Mouse (Mus musculus) granulocyte monocyte progenitor cell, adult 5-6 weeks (primary cell): ENCODE data around the gene Fam114a1. TPM values are rescaled to one million over a fixed set of nuclear protein-coding genes. Genes with fewer than 3 reads are reported as not detected.

Source experiments
- ATAC-seq: replicated peaks from 2 replicates; pipeline ENCODE4 v1.8.0; 2016; ENCODE audit warnings: mild to moderate bottlenecking, moderate TSS enrichment, inconsistent platforms; ENCODE audit not compliant: poor library complexity, severe bottlenecking
- total RNA-seq, 2 experiments: library from RNA; stranded (forward) in 1 of 2; stranded (reverse) in 1 of 2; fragments of 200-712, 200-1000 nt in 1 of 2; fragments of >200 nt in 1 of 2; fragmentation: Nextera tagmentation in 1 of 2; gene quantifications; 2 replicates each; pipeline ENCODE4 v1.2.3; 2014 to 2017

Gene Fam114a1
- total RNA-seq (2014; fragmentation: Nextera tagmentation), result 9.1 and 10.3 TPM in 2 replicates
- total RNA-seq (2017), result 6.6 and 8.5 TPM in 2 replicates

DNA sequence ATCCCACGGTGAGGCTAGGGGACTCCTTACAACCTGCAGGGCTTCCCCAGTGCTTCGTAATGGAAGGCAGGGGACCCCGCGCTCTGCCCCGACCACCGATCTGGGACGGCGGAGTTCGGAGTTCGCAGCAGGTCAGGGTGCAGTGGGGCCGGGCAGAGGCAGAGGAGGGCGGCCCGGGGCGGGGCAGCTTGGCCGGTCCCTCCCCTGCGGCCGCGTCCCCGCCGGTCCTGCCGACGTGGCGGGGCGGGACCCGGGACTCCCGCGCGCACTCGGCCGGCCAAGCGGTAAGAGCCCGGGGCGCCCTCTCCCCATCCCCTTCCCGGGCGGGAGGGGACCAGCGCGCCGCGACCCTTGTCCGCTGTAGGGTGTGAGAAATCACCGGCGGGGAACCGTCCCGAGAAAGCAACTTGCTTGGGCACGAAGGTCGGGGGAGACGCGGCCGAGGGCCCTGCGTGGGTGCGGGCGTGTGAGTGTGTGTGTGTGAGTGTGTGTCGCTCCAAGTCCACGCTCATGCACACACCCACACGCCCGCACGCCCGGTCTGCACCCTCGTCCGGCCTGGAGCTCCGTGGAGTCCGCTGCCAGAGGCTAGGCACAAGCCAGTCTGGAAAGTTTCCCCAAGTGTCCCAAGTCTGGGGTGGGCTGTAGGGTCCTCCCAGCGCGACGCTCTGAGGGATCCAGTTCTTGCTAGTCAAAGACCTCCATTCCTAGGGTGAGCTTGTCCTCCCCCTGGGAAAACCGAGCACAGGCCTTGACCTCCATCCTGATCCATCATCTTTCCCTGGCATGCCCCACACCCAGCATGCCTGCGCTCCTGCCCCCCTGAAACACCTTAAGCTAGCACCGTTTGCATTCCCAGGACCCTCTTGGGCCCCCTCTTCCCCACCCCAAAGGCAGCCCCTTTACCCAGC lies at the start of gene Fam114a1:
Gene Fam114a1 (plus strand): TSS at position 211 of the 911 bp plus-strand sequence.
- peak; percentile 87 for ATAC-seq

DNA sequence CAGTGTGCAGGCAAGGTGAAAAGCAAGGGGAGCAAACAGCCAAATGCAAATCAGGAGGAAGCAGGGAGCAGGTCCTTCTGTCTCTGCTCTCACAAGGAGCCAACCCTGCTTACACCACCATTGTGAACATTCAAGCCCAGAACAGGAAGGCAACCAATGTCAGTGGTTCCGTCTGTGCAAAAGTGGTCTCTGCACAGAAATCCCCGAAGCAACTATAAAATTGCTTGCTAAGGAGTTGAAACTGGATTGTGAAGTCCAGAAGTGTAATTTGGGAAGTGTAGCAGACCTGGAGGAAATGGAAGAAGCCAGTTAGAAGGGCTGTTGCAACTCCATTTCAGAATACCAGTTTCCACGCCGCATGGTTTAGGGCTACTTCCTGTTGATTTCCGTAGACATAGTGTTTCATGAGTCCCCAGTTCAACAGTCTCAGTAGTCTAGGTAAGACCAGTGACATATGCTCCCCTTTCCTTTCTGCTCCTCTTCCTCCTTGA lies 46.9 kb upstream of the Fam114a1 start:
- ATAC-seq, result peak; percentile 95

DNA sequence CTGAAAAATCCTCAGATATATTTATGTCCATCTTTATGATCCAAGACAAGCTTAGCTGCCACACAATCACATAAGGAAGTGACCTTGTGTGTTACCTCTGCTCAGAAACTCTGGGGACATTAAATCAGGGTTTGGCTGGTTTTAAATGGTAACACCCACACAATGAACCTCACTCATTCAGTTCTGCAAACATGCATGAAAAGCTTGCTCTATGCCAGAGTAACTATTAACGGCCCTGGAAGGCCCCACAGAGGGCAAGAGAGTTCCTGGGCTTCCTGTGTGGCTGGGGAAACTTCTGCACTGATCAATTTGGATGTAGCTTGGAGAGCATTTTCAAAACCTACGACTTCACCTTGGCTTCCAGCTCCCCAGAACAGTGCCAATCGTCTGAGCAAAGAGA lies 37.7 kb upstream of the Fam114a1 start:
- no peak for ATAC-seq

DNA sequence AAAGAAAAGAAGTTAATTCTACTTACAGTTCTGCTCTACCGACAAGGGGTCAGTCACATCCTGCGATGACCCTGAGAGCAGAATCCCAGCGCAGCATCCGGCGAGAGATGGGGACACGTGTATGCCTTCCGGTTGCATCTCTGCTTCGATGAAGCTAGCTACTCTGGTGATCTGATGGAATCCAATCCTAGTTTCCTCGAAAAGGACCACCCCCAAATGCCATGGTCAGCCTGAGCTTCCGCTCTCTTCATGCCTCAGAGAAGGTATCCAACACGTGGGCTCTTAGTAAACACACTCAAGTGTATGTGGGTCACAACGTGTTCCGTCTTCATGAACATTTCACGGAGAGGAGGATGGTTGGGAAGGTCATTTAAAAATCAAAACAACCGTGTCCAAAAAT lies 37.1 kb upstream of the Fam114a1 start:
- no peak for ATAC-seq

DNA sequence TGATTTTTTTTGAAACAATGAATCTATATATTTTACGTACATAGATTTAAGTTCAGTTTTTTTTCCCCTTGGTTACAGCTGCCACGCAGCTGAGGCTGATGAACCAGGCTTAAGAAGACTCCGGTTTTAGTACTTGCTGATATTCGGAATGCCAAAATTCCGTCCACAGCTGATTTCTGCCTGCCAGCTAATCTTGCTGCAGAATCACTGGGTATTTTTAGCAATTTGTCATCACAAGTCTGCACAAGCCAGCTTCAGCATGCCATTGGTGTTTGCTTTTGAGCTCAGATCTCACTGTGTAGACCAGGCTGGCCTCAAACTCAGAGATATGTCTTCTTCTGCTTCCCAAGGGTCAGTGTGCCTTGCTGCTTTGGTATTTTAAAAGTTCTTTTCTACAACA lies 18.4 kb upstream of the Fam114a1 start:
- ATAC-seq, result no peak

DNA sequence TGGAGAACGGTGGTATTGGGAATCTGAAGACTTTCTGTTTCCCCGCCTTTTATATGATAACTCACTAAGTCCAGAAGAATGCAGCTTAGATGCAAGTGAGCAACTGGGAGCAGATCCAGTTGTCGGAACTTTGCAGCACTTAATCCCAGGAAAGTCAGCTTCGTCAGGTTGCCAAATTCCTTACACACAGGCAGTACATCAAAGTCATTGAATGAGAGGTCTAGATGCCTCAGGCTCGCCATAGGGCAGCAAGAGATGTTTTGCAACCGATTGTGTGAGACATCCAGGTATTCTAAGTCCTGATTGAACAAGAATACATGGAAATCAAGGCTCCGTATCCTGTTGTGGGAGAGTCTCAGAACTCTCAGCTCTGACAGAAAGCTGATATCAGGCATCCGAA lies 14.9 kb upstream of the Fam114a1 start:
- ATAC-seq, result no peak

DNA sequence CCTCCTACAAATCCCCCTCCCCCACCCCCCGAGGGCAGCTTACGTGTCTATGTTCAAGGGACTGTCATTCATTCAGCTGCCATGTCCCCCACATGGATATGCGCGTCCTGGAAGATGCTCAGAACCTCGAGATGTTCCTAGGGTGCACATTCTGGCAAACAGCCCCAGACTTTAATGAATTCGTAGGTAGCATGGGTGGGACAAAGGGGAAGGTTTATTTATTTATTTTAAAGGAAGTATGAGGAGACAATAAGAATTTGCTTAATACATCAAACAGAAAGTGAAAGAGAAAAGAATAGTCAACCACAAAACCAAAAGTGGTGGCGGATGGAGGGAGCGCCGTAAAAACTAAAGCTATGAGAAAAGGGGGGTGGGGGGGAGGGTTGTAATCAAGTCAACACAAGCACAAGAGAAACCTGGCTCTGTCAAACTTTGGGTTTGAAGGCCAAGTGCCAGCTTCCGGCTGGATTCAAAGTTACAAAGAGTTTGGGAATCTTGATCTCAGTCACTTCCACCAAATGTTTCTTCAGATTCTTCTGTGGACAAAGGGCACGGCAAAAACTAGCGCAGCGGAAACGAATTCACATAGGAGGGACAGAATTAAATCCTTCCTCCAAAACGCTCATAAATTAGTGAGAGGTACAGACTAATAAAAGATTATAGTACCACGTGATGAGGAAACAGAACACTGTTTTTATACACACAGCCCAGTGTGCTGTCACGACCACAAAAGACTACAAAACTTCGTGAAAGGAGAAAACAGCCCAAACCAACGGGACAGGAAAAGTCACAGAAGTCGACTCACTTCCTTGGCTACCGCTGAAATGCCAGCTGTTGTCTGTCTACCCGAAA lies 10.7 kb upstream of the Fam114a1 start:
- no peak for ATAC-seq

DNA sequence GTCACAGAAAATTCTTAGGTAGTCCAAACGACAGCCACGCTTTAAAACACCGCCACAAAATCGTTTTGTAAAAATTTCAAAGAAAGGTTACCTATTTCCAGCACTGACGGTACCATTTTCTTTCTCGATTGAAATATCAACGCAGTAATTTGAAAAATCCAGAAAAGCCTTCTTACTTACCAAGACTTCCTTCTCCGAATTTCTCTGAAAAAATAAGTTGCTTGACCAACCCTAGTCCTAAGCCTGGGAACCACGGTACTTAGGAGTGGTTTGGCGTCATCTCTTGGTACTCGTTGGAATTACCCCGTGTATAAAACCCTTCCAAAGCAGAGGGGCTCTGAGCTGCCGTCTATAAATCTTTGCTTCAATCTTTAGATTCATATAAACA lies 10.0 kb upstream of the Fam114a1 start, which contains the start of gene Tlr6:
Gene Tlr6 (minus strand): TSS at position 255 of the 388 bp plus-strand sequence.
- peak; percentile 33 for ATAC-seq

DNA sequence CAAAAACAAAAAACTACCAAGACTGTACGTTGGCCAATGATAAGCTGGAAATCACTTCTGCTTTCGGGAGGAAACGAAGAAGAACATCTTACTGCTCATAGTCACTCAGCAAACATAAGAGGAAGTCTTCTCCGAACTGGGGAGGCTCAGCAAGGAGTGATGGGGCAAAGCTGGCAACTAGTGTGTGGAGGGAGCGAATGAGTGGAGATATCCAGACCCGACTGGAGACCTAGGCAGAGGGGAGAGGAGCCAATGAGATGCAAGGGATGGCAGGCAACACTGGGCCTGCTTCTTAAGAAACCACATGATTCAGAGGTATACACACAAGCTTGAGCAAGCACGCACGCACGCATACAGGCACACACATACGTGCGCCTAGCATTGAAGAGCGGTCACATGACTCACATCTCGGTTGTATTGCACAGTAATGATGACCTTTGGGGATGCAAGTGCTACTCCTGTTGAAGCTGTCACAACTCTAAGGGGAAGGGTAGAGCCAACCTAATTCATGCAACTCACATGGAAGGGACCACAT lies 8.9 kb upstream of the Fam114a1 start:
- ATAC-seq, result peak; percentile 80

DNA sequence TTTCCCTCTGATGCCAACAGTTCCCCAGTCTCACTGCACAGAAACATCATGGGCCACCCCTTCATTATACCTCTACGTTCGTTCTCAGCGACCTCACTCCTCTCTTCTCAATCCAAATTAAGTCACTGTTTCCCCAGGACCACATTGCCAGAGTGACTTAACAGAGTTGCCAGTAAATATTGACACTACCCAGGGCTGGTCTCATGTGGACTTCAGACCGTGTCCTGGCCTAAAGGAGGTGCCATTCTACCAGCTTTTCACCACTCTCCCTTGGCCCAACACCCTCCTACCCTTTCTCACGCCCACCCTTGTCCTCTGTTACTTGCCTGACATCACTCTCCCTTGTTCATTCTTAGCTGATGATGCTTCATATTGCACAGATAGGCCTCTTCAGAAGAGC lies 6.6 kb upstream of the Fam114a1 start:
- ATAC-seq, result no peak

DNA sequence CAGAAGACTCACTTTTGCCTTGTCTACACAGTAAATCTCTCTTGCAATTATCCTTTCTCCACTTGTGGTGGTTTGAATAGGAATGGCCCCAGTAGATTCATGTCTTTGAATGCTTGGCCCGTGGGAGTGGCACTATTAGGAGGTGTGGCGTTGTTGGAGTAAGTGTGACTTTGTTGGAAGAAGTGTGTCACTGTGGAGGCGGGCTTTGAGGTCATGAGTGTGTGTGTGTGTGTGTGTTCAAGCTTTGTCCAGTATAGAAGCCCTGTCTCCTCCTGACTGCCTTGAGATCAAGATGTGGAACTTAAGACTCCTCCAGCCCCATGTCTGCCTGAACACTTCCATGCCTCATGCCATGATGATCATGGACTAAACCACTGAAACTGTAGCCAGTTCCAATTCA lies 6.1 kb upstream of the Fam114a1 start:
- ATAC-seq, result no peak

DNA sequence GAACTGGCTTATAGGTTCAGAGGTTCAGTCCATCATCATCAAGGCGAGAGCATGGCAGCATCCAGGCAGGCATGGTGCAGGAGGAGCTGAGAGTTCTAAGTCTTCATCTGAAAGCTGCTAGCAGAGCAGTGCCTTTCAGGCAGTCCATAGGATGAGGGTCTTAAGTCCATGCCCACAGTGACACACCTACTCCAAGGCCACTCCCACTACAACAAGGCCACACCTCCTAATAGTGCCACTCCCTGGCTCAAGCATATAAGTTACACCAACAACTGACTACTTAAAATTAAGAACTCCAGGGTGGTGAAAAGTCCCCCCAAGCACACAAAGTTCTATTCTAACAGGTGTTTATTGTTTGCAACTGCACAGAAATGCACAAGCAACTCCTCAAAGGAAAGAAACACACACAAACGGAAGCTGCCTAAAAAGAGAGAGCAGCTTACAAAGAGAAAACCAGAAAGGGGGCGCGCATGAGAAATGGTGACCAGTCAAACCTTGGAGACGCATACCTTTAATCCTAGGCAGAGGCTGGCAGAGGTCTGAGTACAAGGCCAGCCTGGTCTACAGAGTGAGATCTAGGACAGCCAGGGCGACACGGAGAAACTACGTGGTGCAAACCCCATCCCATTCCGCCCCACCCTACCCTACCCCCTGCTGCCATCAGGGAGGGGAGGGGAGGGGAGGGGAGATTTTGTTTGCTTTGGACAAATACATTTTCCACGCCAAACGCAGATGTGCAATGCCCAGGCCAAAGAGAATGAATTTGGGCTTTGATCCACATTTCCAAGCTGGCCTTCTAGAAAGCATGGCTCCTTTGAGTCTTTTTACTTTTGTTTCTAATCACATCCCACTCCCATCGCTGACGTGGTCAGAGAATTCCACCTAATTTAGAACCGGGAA lies 660 bp upstream of the Fam114a1 start:
- peak; percentile 10; the same call in 1 of the 2 replicates for ATAC-seq

DNA sequence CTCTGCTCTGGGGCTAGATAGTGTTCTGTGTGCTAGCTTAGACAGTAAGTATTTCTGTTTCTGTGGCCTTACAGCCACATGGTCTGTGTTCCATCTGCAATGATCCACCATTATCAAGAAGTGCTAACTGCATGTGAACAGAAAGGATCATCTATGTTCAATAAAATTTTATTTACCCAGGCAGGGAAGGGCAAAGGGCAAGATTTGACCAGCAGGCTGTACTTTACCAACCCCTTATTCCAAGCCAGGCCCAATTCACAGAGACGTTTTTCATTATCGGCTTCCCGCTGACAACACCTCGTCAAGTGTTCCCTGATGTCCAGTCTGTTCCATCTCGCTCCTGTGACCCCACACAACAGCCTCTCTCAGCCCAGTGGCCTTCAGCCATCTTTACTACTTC lies 5.2 kb downstream of the Fam114a1 start:
- ATAC-seq, result no peak

DNA sequence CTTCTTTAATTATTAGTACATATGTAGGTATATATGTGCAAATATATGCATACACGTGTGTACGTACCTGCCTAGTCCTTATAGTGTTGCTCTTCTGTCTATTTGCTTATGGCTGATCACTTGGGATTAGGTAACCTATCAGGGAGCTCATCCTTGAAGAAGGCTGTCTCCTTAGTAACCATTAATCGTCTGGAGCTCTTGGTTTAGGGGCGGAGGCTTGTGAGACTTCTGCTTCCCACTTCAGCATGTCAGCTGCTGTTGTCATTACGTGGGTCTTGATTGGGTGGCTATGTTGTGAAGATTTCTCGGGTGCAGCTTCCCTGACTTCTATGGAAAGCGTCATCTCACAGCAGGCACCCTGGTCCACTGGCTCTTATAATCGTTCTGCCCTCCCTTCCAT lies 7.3 kb downstream of the Fam114a1 start:
- ATAC-seq, result no peak

DNA sequence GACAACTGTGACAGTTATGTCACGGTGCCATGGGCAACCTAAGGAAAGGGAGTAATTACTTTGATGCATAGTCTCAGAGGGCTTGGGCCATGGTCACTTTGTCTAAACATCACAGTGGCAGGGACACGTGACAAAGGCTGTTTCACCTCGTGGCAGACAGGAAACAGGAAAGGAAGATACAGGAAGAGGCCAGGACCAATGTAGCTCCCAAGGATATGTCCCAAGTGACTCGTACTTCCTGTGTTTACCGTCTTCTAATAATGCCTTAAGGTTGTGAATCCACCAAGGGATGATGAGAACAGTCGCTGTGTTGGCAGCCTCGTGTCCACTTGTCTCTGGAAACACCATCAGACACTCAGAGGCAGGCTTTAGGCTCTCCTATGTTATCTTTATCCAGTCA lies 16.1 kb downstream of the Fam114a1 start:
- ATAC-seq, result no peak; the same call in 1 of the 2 replicates

DNA sequence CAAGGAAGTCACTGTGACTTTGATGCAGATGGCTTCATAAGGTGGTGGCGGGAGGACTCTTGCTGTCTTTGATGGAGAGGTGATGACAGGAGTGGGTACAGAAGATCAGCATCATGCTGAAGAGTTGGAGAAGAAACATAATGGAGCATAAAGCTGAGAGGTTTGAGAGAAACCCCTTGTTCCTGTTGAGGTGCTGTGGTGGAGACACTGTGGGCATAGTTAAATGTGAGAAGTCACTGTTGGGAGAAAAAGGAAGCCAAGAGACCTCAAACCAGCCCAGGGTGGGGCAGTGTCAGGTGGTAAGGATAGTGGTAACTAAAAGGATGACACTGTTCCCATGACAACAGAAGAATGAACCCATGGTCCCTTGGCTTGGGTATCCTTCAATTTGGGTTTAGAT lies 20.1 kb downstream of the Fam114a1 start:
- ATAC-seq, result peak; percentile 59

DNA sequence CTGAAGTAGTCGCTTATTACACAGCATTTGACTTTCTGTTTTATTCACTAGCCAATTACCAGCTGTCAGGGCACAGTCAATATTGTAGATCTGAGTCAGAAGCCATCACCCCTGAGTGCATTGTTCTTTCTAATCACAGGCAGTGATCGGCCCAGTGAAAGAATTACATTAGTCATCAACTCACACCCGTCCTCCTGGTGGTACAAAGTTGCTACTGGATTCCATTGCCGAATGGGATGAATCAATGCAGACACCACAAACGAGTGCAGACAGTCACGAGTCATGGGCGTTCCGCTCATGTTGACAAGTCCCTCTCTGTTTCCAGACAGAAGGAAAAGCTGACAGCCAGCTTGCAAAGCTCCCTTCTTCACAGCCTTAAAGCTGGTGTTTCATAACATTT lies 22.7 kb downstream of the Fam114a1 start:
- ATAC-seq, result no peak

DNA sequence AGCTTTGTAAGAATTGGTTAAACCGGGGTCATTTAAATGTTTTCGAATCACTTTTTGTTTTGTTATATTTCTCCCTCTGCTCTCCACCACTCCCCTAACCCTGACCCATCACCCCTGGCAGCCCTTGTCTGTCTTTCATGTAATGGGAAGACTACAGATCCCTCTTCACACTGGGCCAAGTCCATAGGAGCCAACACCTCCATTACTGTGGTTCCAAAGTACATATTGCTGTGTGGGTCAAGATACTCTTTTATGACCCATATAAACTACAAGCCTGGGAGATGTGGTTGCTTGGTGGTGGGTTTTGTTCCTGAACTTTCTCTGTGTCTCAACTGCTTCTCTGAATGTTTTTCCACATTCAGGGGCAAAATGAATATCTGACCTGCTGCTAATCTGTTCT lies 25.5 kb downstream of the Fam114a1 start:
- ATAC-seq, result no peak

DNA sequence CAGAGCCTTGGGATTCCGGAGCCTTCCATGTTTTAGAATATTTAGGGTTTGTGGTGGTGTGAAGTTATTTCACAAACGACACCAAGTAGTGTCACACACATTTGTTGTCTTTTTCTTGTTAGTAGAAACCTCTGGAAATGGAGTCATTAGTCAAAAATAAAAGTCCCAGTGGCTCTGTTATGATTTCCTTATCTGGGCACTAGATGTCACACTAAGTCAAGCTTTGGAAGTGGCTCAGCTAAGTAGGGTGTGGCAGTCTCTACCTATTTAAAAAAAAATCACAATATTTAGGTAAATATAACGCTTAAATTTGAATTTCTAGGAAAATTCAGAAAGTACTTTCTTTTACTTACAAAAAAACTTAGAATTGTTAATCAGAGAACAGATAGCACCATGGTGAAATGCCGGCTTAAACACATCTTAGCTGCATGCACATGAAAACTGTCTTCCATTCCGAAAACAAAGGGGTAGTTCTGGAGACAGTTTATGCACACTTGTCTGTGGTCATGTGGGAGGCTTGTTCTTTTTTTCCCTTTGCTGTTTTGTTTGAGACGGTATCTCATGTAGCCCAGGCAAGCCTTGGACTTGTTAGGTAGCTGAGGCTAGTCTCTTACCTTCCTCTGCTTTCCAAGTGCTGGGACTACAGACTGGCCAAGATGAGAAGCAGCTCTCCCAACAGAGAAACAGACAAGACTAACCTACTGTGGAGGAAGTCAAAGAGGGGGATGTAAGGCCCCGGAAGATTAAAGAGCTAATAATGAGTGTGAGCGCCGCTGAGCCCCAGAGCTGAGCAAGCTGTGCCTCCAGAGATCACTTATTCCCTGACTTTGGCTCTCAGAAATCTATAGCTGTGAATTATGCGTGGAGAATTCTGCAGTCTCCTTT lies 33.3 kb downstream of the Fam114a1 start:
- no peak; the same call in 1 of the 2 replicates for ATAC-seq
